Mouse (Mus musculus) kidney, adult 11 months (tissue): Measurements from ENCODE around the gene Gm17509.
A peak's percentile ranks its signal among the peaks of the same experiment; 100 is the strongest.
"Not testable (repeated sequence)": the region's sequence is repeated elsewhere in the genome, so short reads cannot be mapped to it uniquely, and the experiment has no call there.

Experiments
- DNase-seq: peaks from one replicate; pipeline ENCODE4 v3.0.0; 2022

The Gm17509 gene

DNA sequence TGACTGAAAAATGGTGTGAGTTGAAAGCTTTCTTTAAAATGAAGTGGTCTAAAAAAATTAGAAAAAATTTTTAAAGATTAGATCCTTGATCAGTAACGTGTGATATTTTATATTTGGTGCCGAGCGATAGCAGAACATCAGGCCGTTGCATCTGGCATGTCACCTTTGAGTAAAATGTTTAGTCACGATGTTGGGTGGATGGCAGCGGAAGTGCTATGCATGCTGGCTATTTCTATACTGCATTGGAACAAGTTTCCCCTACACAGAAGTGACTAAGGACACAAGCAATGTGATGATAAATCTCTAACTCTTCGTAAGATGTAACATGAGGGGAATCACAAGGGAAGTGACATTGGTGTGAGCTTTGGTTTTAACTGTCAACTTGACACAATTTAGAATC lies 16.2 kb downstream of the Gm17509 start:
- no peak for DNase-seq

GRCm38 (mm10) chr13:117202755-117203471 lies 18.0 kb downstream of the Gm17509 start:
- DNase-seq: no peak

DNA sequence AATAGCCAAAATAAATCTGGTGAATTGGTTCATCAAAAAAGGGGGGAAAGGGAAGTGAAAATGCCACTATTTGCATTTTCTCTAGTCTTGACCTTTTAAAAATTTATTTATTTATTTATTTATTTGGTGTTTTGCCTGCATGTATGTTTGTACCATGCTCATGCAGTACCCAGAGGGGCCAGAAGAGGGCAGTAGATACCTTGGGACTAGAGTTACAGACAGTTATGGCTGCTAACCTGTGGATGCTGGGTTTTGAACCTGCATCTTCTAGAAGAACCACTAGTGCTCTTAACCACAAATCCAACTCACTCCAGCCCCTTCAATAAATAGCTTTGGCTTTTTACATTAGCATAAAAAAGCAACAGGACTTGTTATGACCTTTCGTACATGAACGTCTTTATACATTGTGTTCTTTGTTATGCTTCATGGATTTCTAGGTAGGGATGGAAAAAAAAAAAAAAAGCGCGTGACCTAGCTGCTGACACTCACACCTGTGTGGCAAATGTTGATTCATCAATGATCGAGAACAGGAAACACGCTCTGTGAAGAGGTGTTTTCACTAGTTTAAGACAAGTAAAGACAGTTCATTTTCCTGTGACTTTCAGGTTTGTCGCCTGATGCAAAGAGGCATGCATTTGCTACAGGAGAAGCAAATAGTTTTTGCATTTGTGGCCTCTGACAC lies 22.3 kb downstream of the Gm17509 start:
- DNase-seq: peak; percentile 55

- no peak for DNase-seq
These were observed 23.2 kb downstream of the Gm17509 start for GRCm38 (mm10) chr13:117197666-117198065.

- DNase-seq: no peak
These were observed 25.0 kb downstream of the Gm17509 start for GRCm38 (mm10) chr13:117195569-117196495.

DNA sequence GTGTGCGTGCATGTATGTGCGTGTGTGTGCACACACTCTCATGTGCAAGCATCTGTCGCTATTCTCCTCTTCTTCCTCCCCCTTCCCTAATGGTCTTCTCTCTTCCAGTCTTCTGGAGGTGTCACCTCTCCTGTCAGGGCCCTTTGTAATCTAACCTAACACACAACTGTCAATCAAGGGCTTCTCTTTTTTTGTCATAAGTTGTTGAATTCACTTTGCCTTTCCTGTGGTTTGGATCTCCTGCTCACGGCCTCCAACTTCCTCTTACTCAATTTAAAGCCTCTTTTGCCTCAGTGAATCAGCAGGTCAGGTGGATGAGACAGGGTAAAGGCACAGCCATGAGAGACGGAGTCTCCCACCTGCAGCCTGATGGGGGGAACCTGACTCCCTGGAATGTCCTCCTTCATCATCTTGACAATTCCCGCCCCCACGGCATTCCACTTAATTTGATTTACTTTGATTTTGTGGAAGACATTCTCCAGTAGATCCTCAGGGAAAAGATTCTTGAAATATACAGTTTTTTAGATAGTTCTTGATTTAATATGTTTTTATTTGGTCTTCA lies 27.4 kb downstream of the Gm17509 start:
- DNase-seq: no peak

DNA sequence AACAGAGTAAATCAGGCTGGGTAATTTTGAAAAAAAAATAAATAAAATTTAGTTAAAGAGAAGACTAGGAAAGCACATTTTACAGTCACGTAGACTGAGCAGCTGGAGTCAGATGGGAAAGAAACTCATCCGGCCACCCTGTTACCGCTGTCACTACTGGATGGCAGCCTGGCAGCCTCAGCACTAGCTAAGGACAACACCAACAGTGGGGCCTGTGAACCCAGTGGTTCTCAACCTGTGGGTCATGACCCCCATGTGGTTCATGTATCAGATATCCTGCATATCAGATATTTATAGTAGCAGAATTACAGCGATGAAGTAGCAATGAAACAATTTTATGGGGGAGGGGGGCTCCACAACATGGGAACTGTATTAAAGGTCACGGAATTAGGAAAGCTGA lies 28.7 kb downstream of the Gm17509 start:
- DNase-seq: no peak

- no peak for DNase-seq
These were observed 35.5 kb downstream of the Gm17509 start for GRCm38 (mm10) chr13:117185329-117185728.

- DNase-seq: no peak
These were observed 37.6 kb downstream of the Gm17509 start for GRCm38 (mm10) chr13:117183288-117183687.

DNA sequence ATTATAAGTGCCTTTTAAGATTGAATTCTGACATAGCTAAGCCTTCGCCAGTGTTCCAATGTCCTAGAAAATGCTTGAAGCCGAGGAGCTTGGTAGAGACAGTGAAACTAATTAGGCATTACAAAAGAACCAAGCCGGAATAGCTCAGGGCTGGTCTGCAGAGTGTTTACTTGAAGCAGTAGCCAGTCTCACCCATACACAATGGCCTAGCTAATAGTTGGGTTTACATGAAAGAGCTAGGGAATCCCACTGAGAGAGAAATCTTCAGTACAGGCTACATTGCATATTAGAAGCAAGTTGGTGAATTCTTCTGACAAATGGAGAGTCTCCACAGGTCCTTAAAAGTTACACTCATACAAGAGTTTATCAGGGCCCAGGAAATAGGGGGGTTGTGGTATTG lies 40.0 kb downstream of the Gm17509 start:
- not testable (repeated sequence) for DNase-seq
